Mouse (Mus musculus) embryo, embryonic 11 days (tissue): ENCODE measurements at regions not wholly inside any gene's neighbourhood (a gene's known extent, or its start where the extent isn't known, plus 50 kb on each side); places are given as distances from the start of the nearest gene placed in this dataset.
A peak's percentile ranks its signal among the peaks of the same experiment; 100 is the strongest.
"Not testable (repeated sequence)": the region's sequence is repeated elsewhere in the genome, so short reads cannot be mapped to it uniquely, and the experiment has no call there.

Experiments
- DNase-seq: peaks from one replicate; pipeline ENCODE4 v3.0.0-alpha.2; 2015

GRCm38 (mm10) chr17:16516173-16516572, 547.7 kb upstream of the Zfp960 start:
- DNase-seq: no peak

DNA sequence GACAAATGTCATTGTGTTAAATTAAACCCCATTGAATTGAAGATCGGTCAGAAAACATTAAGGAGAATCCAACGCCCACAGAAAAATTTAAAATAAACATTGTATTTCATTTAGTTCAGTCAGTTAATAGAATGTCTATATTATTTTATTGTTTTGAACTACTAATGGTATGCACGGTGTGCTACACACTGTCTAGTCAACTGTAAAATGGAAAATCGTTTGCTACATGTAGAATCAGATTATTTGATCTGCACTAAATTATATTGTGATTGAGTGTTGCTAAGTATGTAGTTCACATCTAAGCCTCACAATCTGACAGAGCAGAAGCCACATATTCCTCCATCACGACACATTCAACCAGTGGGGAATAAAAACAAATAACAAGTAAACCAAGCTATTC, 570.0 kb upstream of the Zfp960 start:
- no peak for DNase-seq

GRCm38 (mm10) chr17:16493546-16493945, 570.4 kb upstream of the Zfp960 start:
- no peak for DNase-seq

- DNase-seq: no peak
Observed at GRCm38 (mm10) chr17:16492551-16492950, 571.4 kb upstream of the Zfp960 start.

DNA sequence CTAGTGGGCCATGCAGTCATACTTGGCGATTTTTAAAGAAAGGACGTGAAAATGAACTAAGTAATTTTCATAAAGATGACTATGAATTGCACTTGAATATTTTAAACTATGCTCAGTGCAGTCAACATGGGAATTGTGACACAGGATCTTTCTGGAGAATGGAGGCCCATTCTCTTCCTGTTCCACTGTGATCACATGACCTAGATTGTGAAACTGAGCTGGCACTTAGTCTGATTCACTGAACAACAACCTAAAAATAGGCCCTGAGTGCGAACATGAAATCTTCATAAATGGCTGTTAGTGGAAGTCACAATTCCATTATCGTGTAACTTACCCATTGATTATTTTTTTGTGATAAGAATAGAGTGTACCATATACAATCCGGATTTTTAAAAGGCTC, 577.6 kb upstream of the Zfp960 start:
- DNase-seq: no peak

GRCm38 (mm10) chr17:16483976-16484375, 579.9 kb upstream of the Zfp960 start:
- no peak for DNase-seq

DNA sequence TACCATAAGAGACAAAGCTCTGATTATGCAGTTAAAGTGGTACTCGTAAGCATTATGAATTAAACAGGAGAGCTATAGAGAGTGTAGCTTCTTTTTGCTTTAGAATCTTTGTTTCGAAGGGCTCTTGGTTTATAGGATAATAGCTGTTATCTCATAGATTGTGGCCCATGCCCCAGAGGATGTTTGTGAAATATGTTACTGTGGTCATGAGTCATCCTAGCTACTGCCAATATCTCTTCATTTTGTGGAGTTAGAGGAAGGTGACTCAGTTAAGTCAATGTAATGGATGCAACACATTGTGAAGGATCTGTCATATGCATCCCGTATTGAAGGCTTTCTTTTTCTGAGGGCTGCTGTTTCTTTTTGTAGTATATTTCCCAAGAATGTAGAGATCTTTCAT, 582.2 kb upstream of the Zfp960 start:
- no peak for DNase-seq

DNA sequence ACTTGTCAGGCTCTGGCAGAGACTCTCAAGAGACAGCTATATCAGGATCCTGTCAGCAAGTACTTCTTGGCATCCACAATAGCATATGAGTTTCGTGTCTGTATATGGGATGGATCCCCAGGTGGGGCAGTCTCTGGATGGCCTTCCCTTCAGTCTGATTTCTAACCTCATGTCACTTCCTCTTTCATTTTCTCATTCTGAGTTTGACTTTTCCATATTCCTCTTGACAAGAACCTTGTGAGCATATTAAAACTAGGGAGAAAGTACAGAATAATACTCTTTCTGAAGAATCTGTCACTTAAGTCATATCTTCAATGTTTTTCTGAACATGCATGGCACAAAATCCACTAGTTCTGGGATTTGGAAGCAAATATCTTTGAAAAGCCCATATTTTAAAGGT, 583.3 kb upstream of the Zfp960 start:
- no peak for DNase-seq

DNA sequence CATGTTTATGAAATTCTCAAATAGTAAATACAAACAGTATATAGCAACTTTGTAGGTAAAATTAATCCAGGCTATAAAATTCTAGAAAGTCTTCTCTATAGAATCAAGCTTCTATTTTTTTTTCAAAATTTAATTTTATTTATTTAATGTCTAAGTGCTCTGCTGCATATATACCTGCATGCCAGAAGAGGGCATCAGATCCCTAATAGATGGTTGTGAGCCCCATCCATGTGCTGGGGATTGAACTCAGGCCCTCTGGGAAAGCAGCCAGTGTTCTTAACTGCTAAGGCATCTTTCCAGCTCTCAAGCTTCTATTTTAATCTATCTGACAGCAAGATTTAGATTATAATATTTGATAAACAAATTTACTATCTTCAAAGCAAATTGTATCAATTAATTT, 602.7 kb upstream of the Zfp960 start:
- DNase-seq: no peak

DNA sequence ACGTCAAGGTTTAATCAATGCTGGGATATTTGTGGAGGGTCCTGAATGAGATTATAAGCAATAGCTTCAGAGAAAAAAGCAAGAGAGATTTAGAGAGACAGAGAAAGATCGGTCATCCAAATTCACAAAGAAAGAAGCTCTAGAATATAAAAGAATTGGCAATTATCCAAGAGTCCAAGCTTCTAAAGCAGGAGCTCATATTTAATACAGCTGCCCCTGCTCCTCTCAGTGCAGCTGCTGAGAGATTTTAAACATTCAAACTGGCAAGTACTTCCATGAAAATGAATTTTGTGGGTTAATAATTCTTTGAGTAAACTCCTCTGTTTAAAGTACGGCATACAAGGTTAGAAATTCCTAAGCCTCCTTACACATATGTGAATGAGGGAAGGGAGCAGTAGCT, 610.8 kb upstream of the Zfp960 start:
- no peak for DNase-seq

DNA sequence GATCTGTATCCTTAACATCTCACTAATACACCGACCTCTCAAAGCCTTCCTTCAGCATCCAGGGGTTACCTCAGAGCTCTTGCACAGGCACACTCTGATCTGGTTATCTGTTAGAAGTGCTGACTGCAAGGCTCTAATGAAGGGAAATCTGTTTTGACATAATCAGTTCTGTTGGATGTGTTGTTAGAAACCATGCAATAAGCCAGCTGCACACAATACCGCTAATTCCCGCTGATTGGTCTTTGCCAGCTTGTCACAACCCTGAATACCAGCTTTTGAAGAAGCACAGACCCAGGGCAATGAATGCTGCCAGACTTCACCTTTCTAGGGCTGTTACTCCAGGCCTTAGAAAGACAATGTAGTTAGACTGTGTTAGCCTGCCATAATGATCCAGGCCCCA, 613.7 kb upstream of the Rgmb start:
- peak; percentile 3 for DNase-seq

DNA sequence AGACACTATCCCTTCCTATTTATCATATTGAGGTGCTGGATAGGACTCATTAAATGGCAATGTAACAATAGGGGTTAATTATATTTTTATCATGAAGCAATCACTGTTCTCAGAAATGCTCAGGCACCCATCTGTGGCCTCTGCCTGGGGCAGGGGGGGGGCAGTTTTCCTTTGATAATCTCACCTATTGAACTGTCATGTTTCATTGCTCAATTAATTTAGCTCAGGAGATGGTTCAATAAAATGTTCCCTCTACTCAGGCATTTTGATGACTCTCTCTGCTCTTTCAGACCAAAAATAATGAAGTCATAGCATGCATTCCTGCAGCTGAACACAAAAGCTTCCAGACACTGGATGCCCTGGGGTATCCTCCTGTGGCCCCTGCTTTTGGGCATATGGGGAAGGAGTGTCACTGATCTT, 564.4 kb upstream of the Rgmb start:
- peak; percentile 16 for DNase-seq

DNA sequence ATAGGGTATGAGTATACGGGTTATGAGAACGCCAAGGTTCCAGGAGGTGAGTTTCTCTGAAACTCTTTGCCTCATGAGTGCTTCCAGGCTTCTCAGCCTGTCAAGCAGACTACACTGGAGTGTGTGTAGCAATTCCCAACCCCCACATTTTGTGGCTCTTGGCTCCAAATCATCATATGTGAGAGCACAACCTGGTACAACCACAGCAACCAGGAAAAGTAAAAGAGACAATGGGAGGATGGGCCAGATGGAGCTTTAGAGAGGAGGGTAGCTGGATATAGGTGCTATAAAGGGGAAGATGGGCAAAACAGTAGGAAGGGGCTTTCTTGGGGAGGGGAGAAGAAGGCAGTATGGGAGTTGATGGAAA, 544.0 kb upstream of the Rgmb start:
- not testable (repeated sequence) for DNase-seq

DNA sequence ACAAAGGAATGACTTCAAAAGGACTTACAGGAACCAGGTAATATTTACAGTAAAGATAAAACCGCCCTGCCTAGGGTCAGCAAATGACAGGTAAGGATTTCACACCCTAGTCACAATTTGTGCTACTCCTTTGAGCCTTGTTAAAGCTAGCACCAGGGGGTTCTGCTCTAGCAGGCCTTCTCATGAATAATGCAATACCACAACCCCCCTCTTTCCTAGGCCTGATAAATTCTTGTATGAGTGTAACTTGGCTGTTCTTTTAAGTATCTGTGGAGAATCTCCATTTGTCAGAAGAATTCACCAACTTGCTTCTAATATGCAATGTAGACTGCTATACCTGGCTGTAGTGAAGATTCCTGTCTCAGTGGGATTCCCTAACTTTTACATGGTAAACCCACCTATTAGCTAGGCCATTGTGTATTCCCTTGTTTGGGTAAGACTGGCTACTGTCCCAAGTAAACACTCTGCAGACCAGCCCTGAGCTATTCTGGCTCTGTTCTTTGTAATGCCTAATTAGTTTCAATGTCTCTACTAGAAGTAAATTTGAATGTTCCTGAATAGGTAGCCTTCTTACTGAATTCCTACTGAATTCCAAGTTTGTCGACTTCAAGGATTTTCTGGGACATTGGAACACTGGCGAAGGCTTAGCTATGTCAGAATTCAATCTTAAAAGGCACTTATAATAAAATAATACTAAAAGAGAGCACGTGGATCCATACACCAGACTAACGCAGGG, 543.4 kb upstream of the Rgmb start:
- DNase-seq: not testable (repeated sequence)

- no peak for DNase-seq
Observed at GRCm38 (mm10) chr17:16372976-16373375, 542.1 kb upstream of the Rgmb start.

DNA sequence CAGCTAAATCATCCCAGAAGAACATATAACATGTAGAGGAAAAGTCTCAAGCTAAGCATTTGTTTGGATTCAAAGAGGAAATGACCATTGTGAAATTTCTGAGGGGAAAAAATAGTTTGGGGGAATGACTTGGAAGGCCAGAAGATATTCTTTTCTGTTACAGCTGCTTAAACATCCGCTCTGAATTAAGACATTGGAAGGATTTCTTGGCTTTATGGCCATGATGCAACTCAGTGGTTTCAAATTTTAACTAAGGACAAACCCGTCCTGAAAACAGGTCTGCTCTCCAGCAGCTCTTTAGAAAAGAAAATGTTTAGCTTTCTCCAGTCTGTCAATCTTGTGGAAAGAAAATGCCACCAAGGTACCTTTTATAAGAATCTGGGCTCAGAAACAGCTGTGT, 513.2 kb upstream of the Rgmb start:
- DNase-seq: no peak

DNA sequence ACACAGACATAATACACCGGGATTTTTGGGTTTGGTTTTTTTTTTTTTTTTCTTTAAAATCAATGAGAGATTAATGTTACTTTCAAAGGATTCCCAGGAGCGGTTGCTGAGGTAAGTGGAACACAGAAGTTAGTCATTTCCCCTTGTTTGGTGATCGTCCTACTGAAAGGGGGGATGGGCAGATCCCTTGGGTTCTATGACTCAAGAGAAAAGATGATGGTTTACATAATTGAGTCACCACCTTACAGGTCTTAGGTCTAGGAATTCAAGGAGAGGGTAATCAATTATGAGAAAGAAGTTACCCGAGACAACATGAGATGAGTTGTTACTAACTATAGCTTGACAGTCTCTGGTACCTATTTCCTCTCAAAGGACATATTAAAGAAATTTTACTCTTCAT, 511.9 kb upstream of the Rgmb start:
- no peak for DNase-seq

DNA sequence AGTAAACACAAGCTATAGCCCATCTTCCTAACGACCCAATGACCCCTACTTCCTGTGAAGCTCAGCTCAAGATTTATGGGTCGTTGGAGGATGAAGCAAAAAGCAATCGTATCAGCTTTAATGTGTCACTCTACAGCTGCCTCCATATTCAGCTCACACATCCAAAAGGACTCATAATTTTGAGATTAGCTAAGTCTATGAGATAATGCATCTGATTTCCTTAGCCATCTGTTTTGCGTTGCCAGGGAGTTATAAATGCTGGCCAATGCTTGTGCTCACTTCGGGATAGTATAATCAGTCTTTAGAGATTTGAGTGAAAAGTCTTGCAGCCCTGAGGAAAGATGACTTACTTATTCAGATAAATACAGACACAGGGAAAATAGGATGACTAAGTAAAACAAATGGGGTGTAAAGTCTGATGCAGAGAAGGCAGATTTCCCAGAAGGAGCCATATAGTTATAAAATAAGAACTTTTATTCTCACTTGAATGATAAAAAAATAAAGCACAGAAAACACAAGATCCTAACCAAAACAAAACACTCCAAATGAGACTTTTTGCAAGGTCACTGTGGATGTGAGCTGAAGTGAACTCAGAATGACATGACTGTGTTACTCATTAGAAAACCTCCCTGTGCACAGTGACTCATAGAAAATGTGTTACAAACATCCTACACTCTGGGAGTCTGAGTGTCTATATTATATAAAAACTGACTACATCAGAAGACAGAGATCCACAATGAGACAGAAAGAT, 509.1 kb upstream of the Rgmb start:
- peak; percentile 49 for DNase-seq

DNA sequence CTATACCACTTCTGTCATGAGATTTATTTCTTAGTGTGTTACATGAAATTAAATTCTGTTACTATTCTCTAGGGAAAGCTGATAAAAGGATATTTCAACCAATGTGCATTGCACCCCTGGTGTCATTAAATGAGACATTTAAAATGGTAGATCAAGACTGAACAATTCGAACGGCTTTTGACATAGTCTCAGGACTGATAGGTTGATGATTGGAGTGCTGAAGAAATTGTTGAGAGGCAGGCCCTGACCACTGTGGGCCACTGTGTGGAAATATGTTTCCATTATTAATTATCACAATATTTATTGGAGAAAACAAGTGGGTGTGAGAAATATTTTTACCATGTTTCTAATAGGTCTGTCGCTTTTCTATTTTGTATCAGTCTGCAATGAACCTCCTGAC, 481.1 kb upstream of the Rgmb start:
- DNase-seq: no peak

GRCm38 (mm10) chr17:16311196-16311873, 480.5 kb upstream of the Rgmb start:
- no peak for DNase-seq

DNA sequence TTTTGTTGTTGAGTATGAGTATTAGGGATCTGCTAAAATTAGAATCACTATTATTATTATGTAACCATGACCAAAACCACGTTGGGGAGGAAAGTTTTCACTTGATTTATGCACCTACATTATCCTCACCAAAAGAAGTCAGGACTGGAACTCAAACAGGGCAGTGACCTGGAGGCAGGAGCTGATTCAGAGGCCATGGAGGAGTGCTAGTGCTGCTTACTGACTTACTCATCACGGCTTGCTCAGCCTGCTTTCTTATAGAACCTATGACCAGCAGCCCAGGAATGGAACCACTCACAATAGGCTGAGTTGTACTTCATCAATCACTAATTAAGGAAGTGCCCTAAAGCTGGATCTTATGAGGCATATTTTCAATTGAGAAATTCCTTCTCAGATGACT, 470.9 kb upstream of the Rgmb start:
- DNase-seq: no peak

DNA sequence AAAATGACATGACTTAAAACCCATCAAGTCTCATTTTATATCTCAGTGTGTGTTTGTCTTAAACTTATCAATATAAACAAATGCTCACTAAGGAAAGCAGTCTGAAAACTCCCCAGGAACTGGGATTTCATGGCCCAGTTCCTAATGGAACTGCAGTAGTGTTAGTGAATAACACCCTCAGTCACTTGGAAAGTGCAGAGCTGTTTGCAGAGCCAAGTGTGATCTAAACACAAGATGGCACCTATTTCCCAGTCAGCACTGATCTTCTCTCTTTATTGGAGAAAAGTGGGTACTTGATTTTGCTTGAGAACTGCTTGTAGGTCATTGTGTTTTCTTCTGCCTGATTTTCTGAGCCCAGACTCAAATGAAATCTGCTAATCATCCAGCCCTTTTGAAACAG, 467.7 kb upstream of the Rgmb start:
- no peak for DNase-seq
